Mouse (Mus musculus) intestine, embryonic 15.5 days (tissue): ENCODE data around the gene Faf1. TPM values are rescaled to one million over a fixed set of nuclear protein-coding genes. Genes with fewer than 3 reads are reported as not detected.

Experiments
- ATAC-seq: fragments of 200-750 bp; cut with Nextera tagmentation; 2 replicates; pipeline ENCODE4 v1.8.0; 2017; ENCODE audit warnings: moderate TSS enrichment, moderate library complexity
- H3K27ac ChIP-seq: fragments of 300-500 bp; sonication (generic); 2 replicates; pipeline ENCODE4 v1.5.1; 2015; ENCODE audit warnings: mild to moderate bottlenecking, inconsistent platforms
- H3K27me3 ChIP-seq: fragments of 300-500 bp; sonication (generic); replicated peaks from 2 replicates; pipeline ENCODE4 v1.6.1; 2015; ENCODE audit warnings: inconsistent platforms
- H3K36me3 ChIP-seq: fragments of 300-500 bp; sonication (generic); 2 replicates; pipeline ENCODE4 v1.6.1; 2015; ENCODE audit warnings: inconsistent platforms
- H3K4me1 ChIP-seq: fragments of 300-500 bp; sonication (generic); replicated peaks from 2 replicates; pipeline ENCODE4 v1.6.1; 2015; ENCODE audit warnings: inconsistent platforms
- H3K4me2 ChIP-seq: fragments of 300-500 bp; sonication (generic); replicated peaks from 2 replicates; pipeline ENCODE4 v1.6.1; 2015; ENCODE audit warnings: mild to moderate bottlenecking, inconsistent platforms
- H3K4me3 ChIP-seq: fragments of 300-500 bp; sonication (generic); replicated peaks from 2 replicates; pipeline ENCODE4 v1.5.1; 2015; ENCODE audit warnings: inconsistent platforms
- H3K9ac ChIP-seq: fragments of 300-500 bp; sonication (generic); 2 replicates; pipeline ENCODE4 v1.6.1; 2015; ENCODE audit warnings: inconsistent platforms
- H3K9me3 ChIP-seq: fragments of 300-500 bp; sonication (generic); 2 replicates; pipeline ENCODE4 v1.6.1; 2016; ENCODE audit warnings: inconsistent platforms
- WGBS: fragments of 180-500 bp; shearing (Covaris S2); methylation state at CpG from one replicate; pipeline ENCODE4 v1.1.7; 2015; 5-methylcytosine and 5-hydroxymethylcytosine counted together
- polyA plus RNA-seq: library from polyadenylated mRNA; unstranded; fragments of >200 nt; fragmentation: Nextera tagmentation; extraction: Ambion mirVana; gene quantifications from 2 replicates; pipeline ENCODE4 v1.2.1, GENCODE M21; 2015

Gene Faf1
- polyA plus RNA-seq: 24.3 and 25.7 TPM in 2 replicates

DNA sequence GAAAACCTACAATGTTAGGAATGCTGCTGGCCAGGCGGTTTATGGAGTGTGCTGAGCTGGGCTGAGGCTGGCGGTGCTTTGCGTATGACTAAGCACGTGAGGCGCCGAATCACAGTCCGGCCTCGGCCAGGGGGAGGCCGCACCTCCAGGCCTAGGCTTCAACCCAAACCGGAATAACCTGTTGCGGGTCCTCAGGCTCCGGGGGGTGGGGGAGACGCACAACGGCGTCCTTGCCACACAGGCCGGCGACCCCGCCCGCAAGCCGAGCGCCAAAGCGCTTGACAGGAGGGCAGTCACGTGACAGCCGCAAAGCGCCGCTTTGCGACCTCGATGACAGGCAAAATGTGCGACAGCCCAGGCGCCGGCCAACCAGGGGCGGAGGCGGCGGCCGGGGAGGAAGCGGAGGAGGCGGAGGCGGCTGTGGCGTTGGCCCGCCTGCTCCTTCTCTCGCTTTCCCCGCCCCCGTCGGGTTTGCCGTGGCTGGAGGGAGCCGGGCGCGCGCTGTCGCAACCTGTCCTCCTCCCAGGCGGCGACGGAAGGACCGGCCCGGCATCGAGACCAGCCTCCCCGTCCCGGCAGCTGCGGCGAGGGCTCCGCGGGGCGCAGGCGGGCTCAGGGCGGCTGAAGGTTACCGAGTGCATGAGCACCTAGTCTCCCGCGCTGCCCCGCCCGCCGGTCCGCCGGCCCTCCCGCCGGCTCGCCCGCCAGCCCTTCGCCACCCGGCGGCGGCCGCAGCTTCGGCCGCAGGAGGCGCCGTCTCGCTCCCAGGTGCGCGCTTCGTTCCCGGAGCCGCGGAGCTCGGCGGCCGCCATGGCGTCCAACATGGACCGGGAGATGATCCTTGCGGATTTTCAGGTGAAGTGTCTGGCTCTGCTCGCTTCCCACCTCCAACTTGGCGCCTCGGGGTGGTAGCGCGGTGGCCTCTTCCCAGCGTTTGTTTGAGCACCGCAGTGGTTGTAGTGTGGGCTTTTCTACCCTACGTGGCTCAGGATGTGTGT, at the start of gene Faf1:
TSS of gene Faf1 (plus strand) at position 371 of the 998 bp plus-strand sequence.
- WGBS: under 1% methylated on average over 107 of the region's 107 CpGs
- Histone ChIP-seq H3K4me2 (peak within 1 kb of the TSS; percentile 60), H3K4me1 (0 out of 2 replicates have a peak, but pooled peaks cover 2% of the 10 kb centered on the region), H3K9me3 (no peaks in the 10 kb centered on the region), H3K36me3 (no peaks in the 10 kb centered on the region), H3K9ac (peak within 1 kb of the TSS; percentile 80), H3K27ac (peak within 1 kb of the TSS; percentile 98), H3K27me3 (no peaks in the 10 kb centered on the region), H3K4me3 (peak within 1 kb of the TSS; percentile 84)
- peak; percentile 99 for ATAC-seq

DNA sequence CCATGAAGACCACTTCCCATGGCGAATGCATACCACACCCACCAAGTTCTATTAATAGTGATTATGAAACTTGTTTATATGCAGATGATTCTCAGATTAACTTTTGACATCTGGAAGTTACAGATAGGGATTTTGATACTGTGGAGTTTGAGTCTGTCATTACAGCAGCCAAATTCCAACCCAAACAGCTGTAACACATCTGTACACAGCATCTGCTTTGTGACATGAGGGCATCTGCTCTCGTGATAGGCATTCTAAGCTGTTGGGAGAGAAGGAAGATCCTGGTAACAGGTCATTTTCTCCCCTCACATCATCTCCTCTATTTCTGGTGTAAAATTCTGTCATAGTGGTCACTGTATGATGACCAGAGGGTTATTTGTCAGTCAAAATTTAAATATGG, 46.2 kb upstream of the Faf1 start:
- H3K9me3 ChIP-seq: no peaks in the 10 kb centered on the region
- WGBS: 61% methylated on average over 2 of the region's 2 CpGs
- no peaks in the 10 kb centered on the region for H3K36me3 ChIP-seq
- no peak overlapping the region for H3K9ac ChIP-seq
- no peak overlapping the region for H3K4me2 ChIP-seq
- H3K4me1 ChIP-seq: no peaks in the 10 kb centered on the region
- ATAC-seq: no peak
- no peak overlapping the region for H3K27ac ChIP-seq
- no peaks in the 10 kb centered on the region for H3K27me3 ChIP-seq
- no peak overlapping the region for H3K4me3 ChIP-seq

DNA sequence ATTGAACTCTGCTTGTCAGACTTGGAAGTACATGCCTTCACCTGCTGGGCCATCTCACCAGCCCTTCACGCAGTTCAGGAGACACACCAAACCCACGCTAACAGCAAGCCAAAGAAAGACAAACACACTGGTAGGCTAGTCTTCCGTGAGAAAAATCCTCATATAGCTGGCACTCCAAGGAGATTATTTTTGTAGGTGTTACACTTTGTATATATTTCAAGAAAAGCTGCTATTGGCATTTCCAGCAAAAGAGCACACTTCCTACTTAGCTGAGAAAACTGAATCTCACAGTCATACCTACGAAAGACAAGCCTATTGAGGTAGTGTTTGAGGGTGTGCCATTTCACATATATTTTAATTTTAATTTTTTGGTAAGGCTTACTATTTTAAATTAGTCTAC, 45.4 kb upstream of the Faf1 start:
- no peak for ATAC-seq
- Histone ChIP-seq H3K9ac (no peak overlapping the region), H3K27ac (no peak overlapping the region), H3K9me3 (no peaks in the 10 kb centered on the region), H3K27me3 (no peaks in the 10 kb centered on the region), H3K36me3 (no peaks in the 10 kb centered on the region), H3K4me1 (no peaks in the 10 kb centered on the region), H3K4me2 (no peak overlapping the region), H3K4me3 (no peak overlapping the region)
- WGBS: 79% methylated on average over 4 of the region's 4 CpGs

DNA sequence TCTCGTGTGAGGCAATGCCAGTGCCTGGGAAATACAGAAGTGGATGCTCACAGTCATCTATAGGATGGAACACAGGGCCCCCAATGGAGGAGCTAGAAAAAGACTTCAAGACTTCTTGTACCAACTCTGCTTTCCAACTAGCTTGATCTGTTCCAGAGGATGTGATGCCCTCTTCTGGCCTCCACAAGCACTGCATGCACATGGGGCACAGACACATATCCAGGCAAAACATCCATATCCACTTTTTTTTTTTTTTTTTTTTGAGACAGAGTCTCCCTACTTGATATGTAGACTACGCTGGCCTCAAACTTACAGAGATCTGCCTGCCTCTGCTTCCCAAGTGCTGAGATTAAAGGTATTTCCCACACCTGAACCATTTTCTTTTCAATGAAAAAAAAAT, 41.4 kb upstream of the Faf1 start:
- no peak for ATAC-seq
- Histone ChIP-seq H3K4me1 (no peaks in the 10 kb centered on the region), H3K4me3 (no peak overlapping the region), H3K27me3 (no peaks in the 10 kb centered on the region), H3K36me3 (no peaks in the 10 kb centered on the region), H3K4me2 (no peak overlapping the region), H3K9me3 (no peaks in the 10 kb centered on the region), H3K9ac (no peak overlapping the region), H3K27ac (no peak overlapping the region)
- WGBS: 87% methylated on average over 2 of the region's 2 CpGs

DNA sequence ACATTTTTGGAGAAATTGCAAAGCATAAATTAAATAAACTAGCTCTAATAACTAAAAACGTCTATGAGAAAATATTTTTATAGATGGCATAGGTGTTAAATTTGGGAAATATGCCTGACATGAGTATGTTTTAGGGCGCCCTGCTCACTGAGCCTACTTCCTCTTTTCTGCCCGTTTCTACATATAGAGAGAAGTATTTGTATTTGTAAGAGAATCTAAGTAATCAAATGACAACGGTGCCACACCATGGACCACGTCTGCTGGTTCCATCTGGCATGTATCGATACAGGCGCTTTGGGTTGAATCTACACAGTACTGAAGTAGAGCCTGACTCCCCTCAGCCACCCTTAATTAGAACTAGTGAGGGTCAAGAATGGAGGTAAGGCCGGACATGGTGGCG, 37.0 kb upstream of the Faf1 start:
- Histone ChIP-seq H3K4me2 (no peak overlapping the region), H3K36me3 (no peaks in the 10 kb centered on the region), H3K9me3 (no peaks in the 10 kb centered on the region), H3K4me1 (no peaks in the 10 kb centered on the region), H3K4me3 (no peak overlapping the region), H3K27ac (no peak overlapping the region), H3K9ac (no peak overlapping the region), H3K27me3 (no peaks in the 10 kb centered on the region)
- 83% methylated on average over 9 of the region's 9 CpGs for WGBS
- ATAC-seq: no peak

DNA sequence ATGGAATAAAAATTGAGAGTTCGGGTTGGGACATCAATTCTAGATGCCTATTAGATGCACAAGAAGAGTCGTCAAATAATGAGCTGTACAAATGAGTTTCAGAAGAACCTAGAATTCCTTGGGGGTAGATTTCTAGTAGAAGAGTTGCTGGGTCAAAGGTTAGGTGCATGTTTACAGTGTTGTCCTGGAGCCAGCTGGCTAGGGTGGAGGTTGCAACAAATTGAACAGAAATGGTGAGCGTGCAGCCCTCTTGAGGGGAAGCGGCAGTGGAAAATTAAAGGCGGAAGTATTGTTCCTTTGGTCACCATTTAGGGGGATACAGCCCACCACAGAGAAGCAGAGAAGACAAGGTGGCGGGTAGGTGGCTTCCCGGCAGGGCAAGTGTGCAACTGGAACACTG, 36.2 kb upstream of the Faf1 start:
- no peak for ATAC-seq
- H3K27ac ChIP-seq: no peak overlapping the region
- no peaks in the 10 kb centered on the region for H3K9me3 ChIP-seq
- H3K36me3 ChIP-seq: no peaks in the 10 kb centered on the region
- H3K27me3 ChIP-seq: no peaks in the 10 kb centered on the region
- H3K4me3 ChIP-seq: no peak overlapping the region
- WGBS: 86% methylated on average over 7 of the region's 7 CpGs
- no peak overlapping the region for H3K4me2 ChIP-seq
- H3K9ac ChIP-seq: no peak overlapping the region
- H3K4me1 ChIP-seq: no peaks in the 10 kb centered on the region

DNA sequence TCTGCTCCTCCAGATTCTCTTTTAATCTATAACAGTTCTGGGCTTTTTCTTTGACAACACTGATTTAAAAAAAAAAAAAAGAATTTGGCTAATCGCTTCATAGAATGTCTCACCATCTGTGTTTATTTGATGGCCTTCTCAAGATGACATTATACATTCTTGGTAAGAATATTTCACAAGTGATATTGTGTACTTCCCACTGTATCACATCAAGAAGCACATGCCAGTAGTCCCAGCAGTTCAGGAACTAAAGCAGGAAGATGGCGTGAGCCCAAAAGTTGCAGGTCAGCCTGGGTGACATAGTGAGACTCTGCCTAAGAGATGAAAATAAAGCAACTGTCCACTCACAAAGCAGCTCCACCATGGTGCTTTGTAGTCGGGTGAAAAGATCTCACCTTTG, 34.9 kb upstream of the Faf1 start:
- H3K4me1 ChIP-seq: no peaks in the 10 kb centered on the region
- H3K4me3 ChIP-seq: no peak overlapping the region
- H3K4me2 ChIP-seq: no peak overlapping the region
- H3K9ac ChIP-seq: no peak overlapping the region
- no peak for ATAC-seq
- H3K36me3 ChIP-seq: no peaks in the 10 kb centered on the region
- H3K9me3 ChIP-seq: no peaks in the 10 kb centered on the region
- WGBS: 68% methylated on average over 3 of the region's 3 CpGs
- H3K27me3 ChIP-seq: no peaks in the 10 kb centered on the region
- no peak overlapping the region for H3K27ac ChIP-seq

DNA sequence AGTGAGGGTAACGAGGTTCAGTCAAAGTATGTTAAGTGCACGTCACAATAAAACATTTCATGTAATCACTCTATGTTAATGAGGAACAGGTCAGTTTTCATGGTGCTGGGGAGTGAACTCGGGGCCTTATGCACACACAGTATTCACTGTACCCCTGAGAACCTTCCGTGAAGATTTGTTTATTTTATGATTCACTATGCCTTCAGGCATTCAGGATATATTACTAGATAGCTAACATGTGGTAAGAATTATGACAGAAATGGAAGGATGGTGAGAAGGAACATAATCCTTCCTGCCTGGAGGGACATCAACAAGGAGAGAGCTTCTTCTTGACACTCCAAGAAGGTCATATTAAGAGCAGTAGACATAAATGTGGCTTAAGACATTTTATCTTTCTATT, 29.1 kb upstream of the Faf1 start:
- ATAC-seq: no peak
- H3K4me2 ChIP-seq: no peak overlapping the region
- H3K9ac ChIP-seq: no peak overlapping the region
- no peak overlapping the region for H3K4me3 ChIP-seq
- H3K9me3 ChIP-seq: no peaks in the 10 kb centered on the region
- H3K27ac ChIP-seq: no peak overlapping the region
- no peaks in the 10 kb centered on the region for H3K4me1 ChIP-seq
- no peaks in the 10 kb centered on the region for H3K27me3 ChIP-seq
- no peaks in the 10 kb centered on the region for H3K36me3 ChIP-seq
- WGBS: 66% methylated on average over 4 of the region's 4 CpGs

DNA sequence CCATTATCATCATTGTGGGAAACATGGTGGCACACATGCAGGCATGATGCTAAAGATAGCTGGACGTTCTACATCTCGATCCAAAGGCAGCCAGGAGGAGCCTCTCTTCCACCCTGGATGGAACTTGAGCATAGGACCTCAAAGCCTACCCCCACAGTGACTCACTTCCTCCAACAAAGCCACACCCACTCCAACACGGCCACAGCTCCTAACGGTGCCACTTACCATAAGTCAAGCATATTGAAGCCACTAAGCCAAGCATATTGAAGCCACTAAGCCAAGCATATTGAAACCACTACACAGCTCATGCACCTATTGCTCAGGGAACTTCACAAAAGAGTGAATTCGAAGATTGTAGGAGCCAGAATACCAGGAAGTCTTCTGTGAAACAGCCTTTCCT, 27.1 kb upstream of the Faf1 start:
- Histone ChIP-seq H3K9me3 (no peaks in the 10 kb centered on the region), H3K4me3 (no peak overlapping the region), H3K4me2 (no peak overlapping the region), H3K27me3 (no peaks in the 10 kb centered on the region), H3K9ac (no peak overlapping the region), H3K36me3 (no peaks in the 10 kb centered on the region), H3K4me1 (no peaks in the 10 kb centered on the region), H3K27ac (no peak overlapping the region)
- ATAC-seq: no peak
- 80% methylated on average over 5 of the region's 5 CpGs for WGBS

DNA sequence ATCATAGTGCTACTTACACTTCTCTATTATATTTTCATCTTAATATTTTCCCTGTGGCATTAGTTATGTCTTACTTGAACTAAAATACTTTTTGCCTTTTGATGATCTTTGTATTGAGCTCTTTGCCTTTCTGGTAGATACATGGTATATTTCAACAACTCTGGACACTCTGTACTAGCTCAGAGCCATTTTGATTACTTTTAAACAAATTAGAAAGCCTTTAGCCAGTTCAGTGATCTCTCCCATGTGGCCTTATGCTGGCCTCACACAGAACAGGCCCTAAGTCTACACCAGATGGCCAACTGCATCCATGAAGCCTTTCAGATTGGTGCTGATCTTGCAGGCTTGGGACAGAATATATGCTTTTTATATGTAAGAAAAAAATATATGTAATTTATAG, 23.1 kb upstream of the Faf1 start:
- Histone ChIP-seq H3K36me3 (no peaks in the 10 kb centered on the region), H3K27me3 (peaks cover 23% of the 10 kb centered on the region), H3K9me3 (no peaks in the 10 kb centered on the region), H3K4me2 (no peak overlapping the region), H3K9ac (no peak overlapping the region), H3K4me1 (peaks cover 8% of the 10 kb centered on the region), H3K27ac (no peak overlapping the region), H3K4me3 (no peak overlapping the region)
- no peak for ATAC-seq

DNA sequence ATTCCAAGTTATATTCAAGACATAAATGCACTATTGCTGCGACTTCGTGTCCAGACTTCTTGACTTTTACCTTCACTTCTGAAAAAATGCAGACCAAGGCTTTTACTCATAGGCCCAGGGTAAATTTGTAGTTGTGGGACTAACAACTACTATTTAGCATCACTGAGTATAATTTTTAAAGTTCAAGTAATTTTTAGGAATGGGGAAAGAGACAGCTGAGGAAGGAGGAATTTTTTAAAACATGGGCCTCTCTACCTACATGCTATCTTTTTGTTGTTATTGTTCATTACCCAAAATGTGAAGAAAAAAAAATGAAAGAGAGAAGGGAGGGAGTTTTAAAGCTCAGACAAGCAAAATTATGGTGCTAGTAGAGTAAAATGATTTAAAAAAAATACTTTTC, 21.7 kb upstream of the Faf1 start:
- Histone ChIP-seq H3K9me3 (no peaks in the 10 kb centered on the region), H3K4me1 (peaks cover 8% of the 10 kb centered on the region), H3K4me2 (no peak overlapping the region), H3K27ac (no peak overlapping the region), H3K36me3 (no peaks in the 10 kb centered on the region), H3K4me3 (no peak overlapping the region), H3K27me3 (peaks cover 32% of the 10 kb centered on the region), H3K9ac (no peak overlapping the region)
- no peak for ATAC-seq
- WGBS: 41% methylated on average over 2 of the region's 2 CpGs

DNA sequence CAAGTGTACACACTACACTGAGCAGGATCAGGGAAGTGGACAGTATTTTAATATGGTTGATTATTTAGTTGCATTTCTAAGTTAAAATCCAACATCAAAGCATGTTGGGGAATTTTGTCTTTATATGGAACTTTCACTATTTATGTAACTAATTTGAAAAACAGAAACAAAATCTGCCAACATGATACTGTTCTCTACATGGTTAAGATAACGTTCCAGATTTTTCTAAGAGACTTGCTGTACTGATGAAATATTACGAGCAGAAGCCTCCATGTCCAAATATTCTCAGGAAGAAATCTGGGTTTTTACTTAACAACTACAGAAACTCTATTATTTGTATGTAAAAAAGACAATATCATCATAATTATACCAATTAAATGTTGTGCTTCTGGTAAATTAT, 20.6 kb upstream of the Faf1 start:
- H3K4me1 ChIP-seq: peaks cover 8% of the 10 kb centered on the region
- H3K9ac ChIP-seq: no peak overlapping the region
- H3K4me2 ChIP-seq: no peak overlapping the region
- ATAC-seq: no peak
- H3K9me3 ChIP-seq: no peaks in the 10 kb centered on the region
- H3K36me3 ChIP-seq: no peaks in the 10 kb centered on the region
- 42% methylated on average over 2 of the region's 2 CpGs for WGBS
- H3K27me3 ChIP-seq: peaks cover 37% of the 10 kb centered on the region
- no peak overlapping the region for H3K27ac ChIP-seq
- H3K4me3 ChIP-seq: no peak overlapping the region

DNA sequence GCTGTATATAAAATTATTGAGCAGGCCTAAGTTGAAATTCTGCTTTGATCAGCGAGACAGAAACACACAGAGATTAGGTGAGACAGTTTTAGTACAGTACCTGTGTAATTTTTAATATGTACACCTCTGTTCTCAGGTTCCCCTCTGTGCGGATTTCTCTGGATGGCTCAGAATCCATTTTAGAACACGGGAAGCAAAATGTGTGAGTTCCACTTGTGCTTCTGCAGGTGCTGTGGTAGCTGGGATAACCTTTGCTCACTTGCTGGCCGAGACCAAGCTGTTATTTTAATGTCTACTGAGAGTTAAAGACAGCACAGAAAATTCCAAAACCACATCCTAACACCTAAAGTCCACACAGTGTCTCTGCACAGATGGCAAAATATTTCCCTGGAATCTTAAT, 20.1 kb upstream of the Faf1 start:
- H3K27ac ChIP-seq: no peak overlapping the region
- no peaks in the 10 kb centered on the region for H3K9me3 ChIP-seq
- H3K4me1 ChIP-seq: peaks cover 8% of the 10 kb centered on the region
- no peak for ATAC-seq
- WGBS: 14% methylated on average over 4 of the region's 4 CpGs
- H3K4me2 ChIP-seq: no peak overlapping the region
- no peak overlapping the region for H3K4me3 ChIP-seq
- no peak overlapping the region for H3K9ac ChIP-seq
- H3K36me3 ChIP-seq: no peaks in the 10 kb centered on the region
- H3K27me3 ChIP-seq: peaks cover 41% of the 10 kb centered on the region
